Mouse (Mus musculus): ENCODE results near the gene Capn9.

Gene Capn9

DNA sequence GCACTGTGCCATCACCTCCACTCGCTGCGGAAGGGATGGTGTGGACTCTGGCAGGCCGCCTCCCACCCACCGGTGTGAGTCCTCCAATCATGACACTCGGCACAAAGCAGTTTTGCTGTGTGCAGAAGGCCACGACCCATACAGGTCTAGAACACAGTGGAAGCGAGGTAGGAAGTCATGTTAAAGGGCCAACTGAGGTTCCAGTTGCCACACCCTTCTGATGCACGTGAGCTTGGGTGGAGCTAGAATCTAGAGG is 59.3 kb downstream of the Capn9 start:
- no peak for DNase-seq (ENCODE audit: low spot score in 2 of 2)

DNA sequence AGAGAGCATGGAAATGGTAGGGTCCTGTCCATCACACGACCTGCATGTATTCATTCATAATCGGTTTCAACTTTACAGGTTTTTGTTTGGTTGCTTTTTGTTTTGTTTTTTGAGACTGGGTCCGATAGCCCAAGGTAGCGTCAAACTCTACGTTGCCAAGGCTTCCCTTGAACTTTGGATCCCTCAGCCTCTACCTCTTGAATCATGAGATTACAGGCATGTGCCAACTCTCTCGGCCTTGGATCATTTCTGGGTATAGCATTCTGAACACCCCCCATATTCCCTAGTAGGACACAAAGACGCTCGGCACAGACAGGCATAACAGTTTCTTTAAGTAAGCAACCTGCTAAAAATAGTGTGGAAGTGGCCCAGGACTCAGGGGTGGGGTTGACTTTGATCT is 65.7 kb downstream of the Capn9 start:
- no peak for DNase-seq (ENCODE audit: low spot score in 2 of 2)

DNA sequence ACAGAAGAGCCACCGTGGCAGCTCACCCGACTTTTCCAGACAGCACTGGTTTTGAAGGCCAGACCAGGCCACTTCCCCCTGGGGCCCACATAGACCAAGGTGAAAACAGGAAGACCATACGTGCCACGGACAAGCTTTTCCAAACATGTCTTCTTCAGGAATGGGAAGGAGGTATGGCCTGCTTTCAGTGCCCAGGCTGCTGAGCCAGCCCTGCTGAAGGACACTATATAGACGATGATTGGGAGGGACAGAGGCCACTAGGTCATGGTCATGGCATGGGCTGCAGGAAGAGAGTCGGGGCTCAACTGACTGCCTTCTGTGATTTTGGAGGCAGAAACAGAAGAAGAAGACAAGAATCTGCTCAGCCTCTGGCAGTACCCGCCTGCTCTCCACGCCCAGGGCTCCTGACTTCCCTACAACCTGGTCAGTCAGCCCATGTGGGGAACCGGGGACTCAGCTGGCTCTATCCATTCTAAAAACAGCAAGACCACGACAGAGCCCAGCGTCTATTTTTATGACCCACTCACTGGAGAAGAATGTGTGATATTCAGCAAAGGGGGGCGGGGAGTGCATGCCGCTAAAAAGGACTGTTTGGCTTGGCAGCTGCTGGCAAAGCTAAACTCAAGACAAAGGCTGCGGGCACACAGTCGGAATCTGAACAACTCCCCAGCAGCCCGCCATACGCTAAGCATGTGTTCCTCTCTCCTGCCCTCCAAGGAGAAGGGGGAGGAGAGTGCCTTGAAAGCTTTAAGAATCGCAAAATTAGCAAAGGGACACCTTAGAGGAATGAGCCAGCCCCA is 67.8 kb downstream of the Capn9 start:
- DNase-seq (ENCODE audit: low spot score in 2 of 2), result peak; percentile 67

DNA sequence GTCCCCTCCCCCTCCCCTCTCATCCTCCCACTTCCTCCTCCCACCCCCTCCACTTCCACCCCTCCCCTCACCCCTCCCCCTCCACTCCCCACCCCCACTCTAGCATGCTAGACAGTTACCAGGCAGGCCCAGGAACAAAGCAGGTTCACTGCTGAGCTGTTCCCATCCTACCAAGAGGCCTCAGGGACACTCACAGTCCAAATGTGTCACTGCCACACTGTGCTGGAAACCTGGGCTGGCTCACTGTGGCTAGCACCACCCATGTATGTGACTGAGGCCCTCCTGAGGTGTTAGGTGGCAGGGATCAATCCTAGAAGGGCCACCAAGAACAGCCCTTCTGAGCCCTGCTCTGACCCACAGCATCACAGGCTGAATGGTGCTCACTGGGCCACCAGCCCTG is 72.4 kb downstream of the Capn9 start:
- no peak for DNase-seq (ENCODE audit: low spot score in 2 of 2)

DNA sequence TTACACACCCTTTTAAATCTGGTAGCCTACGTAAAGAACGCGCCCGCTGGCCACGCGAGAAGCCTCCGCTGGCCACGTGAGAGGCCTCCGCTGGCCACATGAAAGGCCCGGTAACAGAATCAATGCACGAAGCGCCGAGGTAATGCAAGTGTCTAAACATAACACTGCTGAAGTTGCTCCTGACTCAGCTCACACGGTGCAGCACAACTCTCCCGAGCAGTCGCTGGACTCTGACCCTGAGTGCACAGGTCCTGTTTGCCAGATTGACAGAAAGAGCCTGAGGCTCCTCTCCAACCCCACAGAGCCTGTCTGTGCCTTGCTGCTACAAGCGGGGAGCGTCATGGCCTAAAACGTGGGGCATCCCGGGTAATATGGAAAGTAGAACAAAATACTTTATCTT is 75.9 kb downstream of the Capn9 start:
- DNase-seq (ENCODE audit: low spot score in 2 of 2), result no peak

DNA sequence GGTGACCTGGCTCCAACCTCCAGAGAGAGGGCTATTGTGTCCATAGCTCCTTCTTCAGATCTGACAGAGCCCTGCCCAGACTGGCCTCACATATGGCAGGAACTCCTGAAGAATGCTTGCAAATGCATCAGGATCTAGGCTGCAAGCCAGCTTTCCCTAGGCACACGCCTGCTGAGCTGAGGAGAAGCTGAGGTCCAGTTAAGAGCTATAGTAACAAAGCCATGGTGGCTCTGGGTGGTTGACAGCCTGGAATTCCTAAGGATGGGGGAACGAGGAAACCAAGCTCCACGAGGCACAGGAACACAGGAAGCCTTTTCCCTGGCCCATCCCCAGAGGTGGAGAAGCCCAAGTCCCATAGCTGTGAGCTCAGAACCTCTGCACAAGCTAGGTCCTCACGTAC is 76.6 kb downstream of the Capn9 start:
- DNase-seq (ENCODE audit: low spot score in 2 of 2), result no peak

DNA sequence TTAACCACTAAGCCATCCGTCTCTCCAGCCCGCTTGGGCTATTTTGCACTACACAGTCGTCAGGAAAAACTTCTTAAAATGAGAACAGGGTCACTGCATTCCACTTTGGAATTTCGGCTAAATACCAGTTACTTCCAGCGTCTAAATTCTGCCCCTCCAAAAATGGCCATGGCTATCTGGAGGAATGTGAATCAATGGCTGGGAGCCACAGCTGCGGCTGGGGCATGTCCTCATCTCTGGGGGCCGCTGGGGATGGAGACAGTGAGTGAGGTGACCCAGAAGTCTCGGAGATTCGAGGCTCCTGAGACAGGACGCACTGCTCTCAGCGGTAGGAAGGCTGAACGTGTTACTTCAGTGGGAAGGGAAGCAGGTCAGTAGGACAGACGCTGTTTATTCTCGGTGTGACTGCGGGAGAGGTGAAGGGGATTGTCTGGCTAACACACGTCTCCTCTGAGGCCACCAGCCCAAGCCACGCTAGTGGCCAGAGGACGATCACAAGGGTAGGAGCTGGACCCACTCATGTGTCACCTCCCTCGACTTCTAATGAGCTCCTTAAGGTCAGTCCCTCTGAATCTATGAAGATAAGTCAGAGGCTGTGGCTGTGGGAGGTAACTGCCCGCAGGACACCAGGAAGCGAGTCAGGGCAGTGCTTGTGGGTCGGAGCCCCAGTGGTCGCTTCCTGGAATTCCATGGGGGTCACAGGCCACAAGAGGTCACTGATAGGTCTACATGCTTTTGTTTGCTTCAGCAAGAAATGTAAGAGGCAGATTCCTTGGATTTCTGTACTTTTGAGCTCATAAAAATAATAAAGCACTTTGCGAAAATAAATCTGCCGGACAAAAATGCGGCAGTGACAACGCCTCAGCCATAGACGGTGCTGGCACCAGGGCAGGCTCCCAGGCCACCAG is 77.9 kb downstream of the Capn9 start:
- no peak for DNase-seq (ENCODE audit: low spot score in 2 of 2)

DNA sequence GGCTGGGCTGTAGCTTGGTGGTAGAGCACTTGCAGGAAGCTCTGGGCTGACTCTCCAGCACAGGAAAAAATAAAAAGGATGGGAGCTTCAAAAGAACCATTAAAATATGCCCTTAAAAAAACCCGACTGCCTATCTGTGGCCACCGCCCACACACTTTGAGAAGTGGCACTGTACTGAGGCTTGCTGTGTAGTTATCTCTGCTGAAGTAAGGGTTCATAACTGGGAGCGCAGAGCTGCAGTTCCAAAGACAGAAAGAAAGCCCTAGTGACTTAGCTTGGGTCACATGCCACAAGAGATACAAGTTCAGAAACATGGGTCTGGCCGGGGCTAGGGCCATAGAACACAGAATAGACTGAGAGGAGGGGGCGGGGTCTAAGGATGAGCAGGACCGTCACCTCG is 82.0 kb downstream of the Capn9 start:
- no peak for DNase-seq (ENCODE audit: low spot score in 2 of 2)

DNA sequence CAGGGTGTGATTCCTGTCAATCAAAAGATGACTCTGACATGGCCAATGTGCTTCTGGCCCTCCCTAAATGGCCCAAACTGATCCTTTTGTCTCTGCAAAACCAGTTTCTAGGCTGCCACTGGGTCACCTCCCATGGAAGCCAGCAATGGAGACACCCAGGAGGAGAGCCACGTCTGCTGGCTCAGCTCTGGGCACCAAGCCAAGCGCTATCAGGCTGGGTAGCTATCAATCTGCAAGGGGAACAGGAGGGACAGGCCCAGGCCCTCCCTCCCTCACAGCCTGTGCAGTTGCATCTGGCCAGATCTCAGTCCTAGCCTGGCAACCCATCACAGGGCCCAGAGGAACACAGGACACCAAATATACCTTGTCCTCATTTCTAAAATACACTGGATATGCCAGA is 82.5 kb downstream of the Capn9 start:
- no peak for DNase-seq (ENCODE audit: low spot score in 2 of 2)

DNA sequence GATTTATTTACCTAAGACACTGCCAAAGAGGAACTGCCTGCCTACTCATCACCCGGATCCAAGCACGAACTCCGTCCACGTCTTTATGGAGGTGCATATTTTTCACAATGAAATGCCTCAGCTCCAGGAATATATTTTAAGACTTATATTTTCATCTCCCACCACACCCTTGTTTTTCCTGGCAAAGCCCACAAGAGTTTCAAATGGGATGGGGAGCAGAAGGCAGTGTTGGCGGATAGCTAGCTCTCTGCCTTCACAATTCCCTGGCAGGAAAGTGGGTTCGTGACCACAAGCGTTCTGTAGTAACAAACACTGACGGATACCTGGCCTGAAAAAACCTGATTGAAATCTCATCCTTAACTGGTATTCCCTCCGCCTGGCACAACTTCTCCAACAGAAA is 85.9 kb downstream of the Capn9 start:
- peak in 1 of 2 experiments; percentile 29 for DNase-seq (ENCODE audit: low spot score in 2 of 2)

DNA sequence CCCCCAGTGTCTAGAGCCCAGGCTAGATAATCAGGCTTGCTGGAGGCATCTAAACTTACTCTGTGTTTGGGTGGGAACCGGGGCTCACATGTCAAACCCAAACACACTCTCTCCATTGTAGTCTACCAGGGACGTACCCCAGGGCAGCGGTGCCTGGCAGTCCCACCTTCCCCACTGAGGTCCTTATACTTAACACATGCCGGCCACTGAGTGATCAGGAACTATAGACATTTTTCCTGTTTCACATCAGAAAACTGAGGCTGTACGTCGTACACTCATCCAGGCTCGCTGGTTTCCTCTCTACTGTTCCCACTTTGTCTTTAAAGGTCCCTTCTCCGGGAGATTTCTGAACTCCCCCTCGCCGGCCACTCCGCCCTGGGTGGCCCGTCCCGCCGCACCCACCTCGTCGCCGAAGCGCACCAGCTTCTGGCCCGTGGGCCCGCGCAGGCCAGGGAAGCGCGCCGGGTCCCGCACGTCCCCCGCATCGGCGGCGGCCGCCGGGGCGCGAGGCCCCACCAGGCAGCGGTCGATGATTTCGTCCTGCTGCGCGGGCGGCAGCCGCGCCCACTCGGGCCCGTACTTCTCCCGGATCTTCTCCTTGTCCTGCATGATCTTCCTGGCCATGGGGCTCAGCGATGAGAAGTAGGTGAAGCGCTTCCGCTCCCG is 86.7 kb downstream of the Capn9 start:
- DNase-seq (ENCODE audit: low spot score in 2 of 2), result no peak

DNA sequence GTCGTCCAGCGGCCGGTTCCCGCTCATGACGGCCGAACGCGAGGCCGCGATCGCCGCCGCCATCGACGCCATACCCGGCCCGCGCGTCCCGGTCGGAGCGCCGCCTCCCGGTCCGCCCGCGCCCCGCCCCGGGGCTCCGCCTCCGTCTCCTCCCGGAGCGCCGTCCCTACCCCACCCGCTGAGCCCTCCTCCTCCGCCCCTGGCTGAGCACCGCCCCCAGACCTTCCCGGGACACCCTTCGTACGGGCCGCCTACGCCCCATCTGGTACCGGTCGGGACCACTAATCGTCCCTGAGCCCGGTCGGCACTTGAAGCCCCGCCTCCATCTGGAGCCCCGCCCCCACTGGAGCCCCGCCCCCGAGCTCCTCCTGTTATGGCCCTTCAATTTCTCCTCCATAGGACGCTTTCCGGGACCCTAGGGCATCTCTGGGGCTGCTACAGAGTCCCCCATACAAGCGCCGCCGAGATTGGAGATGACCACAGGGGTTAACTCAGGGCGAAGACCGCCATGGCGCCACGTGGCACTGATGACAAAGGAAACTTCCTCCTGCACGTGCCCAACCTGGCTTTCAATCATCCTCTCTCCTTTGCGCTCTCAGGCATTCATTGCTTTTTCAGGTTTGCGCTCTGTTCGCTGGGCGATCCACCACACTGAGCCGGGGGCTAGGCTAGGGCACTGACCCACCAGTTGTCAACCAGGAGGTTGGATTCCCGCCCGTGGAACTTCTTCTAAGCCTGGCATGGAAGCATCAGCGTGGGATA is 87.4 kb downstream of the Capn9 start, which contains the start of gene 2310022B05Rik:
Gene 2310022B05Rik, minus strand, starts transcription at position 258 of the 762 bp plus-strand sequence.
- peak; percentile 67 to 71 for DNase-seq (ENCODE audit: low spot score in 2 of 2)

DNA sequence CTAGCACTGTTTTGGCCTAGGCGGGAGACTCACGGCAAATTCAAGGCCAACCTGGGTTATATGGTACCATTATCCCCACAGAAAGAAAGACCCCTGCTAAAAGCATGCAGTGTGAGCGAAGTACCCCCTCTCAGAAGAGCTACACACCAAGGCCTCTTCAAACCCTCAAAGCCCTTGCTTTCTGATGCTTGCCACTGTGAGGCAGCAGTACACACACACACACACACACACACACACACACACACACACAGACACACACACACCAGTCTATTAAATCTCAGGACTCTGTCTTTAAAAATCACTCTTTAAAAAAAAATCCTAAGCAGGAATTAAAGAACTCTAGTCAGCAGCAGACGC is 87.9 kb downstream of the Capn9 start:
- DNase-seq (ENCODE audit: low spot score in 2 of 2), result no peak

DNA sequence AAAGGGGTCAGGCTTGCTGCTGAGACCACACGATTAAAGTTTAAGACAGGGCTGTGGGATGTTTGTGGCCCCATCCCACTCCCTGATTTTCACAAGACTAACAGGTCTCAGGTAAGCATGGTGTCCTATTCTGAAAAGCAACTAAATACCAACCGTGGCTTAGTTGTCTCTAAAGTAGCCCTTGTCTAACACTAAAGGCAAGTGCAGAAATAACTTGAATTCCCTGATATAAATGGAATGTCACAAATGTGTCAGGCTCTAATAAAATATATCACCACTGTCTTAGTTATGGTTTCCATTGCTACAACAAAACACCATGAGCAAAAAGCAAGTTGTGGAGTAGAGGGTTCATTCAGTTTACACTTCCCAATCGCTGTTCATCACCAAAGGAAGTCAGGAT is 88.5 kb downstream of the Capn9 start:
- no peak for DNase-seq (ENCODE audit: low spot score in 2 of 2)
